Mouse (Mus musculus) heart, adult 9 months (tissue): ENCODE results near the gene Ints3.
"Not testable (repeated sequence)": the region's sequence is repeated elsewhere in the genome, so short reads cannot be mapped to it uniquely, and the experiment has no call there.

Source experiments
- DNase-seq, 2 experiments: peaks; one replicate each; pipeline ENCODE4 v3.0.0; 2022; ENCODE audit warnings: low spot score in 2 of 2

Ints3 gene

GRCm38 (mm10) chr3:90357959-90358358 is 75.5 kb downstream of the Ints3 start:
- DNase-seq: no peak

- no peak for DNase-seq
Observed at GRCm38 (mm10) chr3:90347847-90348246, 85.6 kb downstream of the Ints3 start.

DNA sequence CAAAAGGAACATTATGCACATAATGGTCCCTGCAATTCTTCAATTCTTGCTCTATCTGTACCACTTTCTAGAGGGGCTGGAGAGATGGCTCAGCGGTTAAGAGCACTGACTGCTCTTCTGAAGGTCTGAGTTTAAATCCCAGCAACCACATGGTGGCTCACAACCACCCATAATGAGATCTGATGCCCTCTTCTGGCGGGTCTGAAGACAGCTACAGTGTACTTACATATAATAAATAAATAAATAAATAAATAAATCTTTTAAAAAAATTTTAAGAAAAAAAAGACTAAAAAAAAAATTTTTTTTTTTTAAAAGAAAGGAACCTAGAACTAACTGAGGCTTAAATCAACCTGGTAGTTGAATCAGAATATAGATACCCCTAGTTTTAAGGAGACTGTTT is 90.6 kb downstream of the Ints3 start:
- not testable (repeated sequence) for DNase-seq
